Mouse (Mus musculus) liver, adult 2 months (tissue): ENCODE measurements at regions not wholly inside any gene's neighbourhood (a gene's known extent, or its start where the extent isn't known, plus 50 kb on each side); places are given as distances from the start of the nearest gene placed in this dataset.

ENCODE experiments used
- DNase-seq: peaks from one replicate; pipeline ENCODE4 v3.0.0-alpha.2; 2011; ENCODE audit warnings: low read depth, low spot score; ENCODE audit errors: extremely low read depth
- H3K27ac ChIP-seq: fragments of 200-500 bp; replicated peaks from 2 replicates; pipeline ENCODE4 v1.5.1; 2012; ENCODE audit warnings: low read depth, mild to moderate bottlenecking, control low read depth, inconsistent platforms, low read length; ENCODE audit not compliant: insufficient read depth
- H3K27me3 ChIP-seq: fragments of 200-500 bp; 2 replicates; pipeline ENCODE4 v1.6.1; 2012; ENCODE audit warnings: mild to moderate bottlenecking, moderate library complexity, low read length, inconsistent platforms; ENCODE audit not compliant: control insufficient read depth, insufficient read depth
- H3K36me3 ChIP-seq: fragments of 200-500 bp; 2 replicates; pipeline ENCODE4 v1.6.1; 2012; ENCODE audit warnings: low read length, inconsistent platforms; ENCODE audit not compliant: control insufficient read depth, insufficient read depth
- H3K4me1 ChIP-seq: fragments of 200-500 bp; 2 replicates; pipeline ENCODE4 v1.6.1; 2011; ENCODE audit warnings: low read length; ENCODE audit not compliant: control insufficient read depth, insufficient read depth
- H3K4me3 ChIP-seq: fragments of 200-500 bp; 2 replicates; pipeline ENCODE4 v1.5.1; 2011; ENCODE audit warnings: low read depth, mild to moderate bottlenecking, control low read depth, low read length, moderate library complexity; ENCODE audit not compliant: insufficient read depth
- H3K79me2 ChIP-seq: fragments of 200-500 bp; 2 replicates; pipeline ENCODE4 v1.6.1; 2012; ENCODE audit warnings: inconsistent platforms, mild to moderate bottlenecking, low read length, moderate library complexity; ENCODE audit not compliant: control insufficient read depth, insufficient read depth
- H3K9ac ChIP-seq: fragments of 200-500 bp; 2 replicates; pipeline ENCODE4 v1.6.1; 2012; ENCODE audit warnings: low read depth, mild to moderate bottlenecking, control low read depth, inconsistent platforms, low read length
- CTCF ChIP-seq: fragments of 200-500 bp; IDR thresholded peaks from 2 replicates; pipeline ENCODE4 v1.5.1; 2011; ENCODE audit warnings: low read depth, low read length, control low read depth
- POLR2A ChIP-seq: fragments of 200-500 bp; IDR thresholded peaks from 2 replicates; pipeline ENCODE4 v1.6.1; 2011; ENCODE audit warnings: low read length, control low read depth; ENCODE audit not compliant: insufficient read depth; ENCODE audit errors: extremely low read depth
- WGBS: fragments of 180-500 bp; shearing (Covaris S2); methylation state at CpG from one replicate; pipeline ENCODE4 v1.1.7; 2018; 5-methylcytosine and 5-hydroxymethylcytosine counted together

DNA sequence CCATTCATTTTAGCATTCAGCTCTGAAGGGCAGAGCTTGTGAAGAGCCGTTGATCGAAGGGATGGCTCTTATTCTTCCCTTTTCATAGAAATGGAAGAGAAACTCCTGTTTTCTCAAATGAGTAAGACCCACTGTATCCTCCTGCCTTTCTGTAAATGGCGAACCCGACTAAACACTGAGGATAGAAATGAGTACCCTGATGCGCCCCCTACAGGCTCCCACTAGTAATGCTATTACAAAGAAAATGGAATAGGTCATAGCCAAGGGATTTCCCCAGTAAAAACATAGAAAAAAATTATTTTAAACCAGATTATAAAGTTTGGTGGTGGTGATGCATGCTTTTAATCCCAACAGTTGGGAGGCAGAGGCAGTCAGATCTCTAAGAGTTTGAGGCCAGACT lies 162.1 kb downstream of the Etnk1 start:
- WGBS = 74% methylated on average over 5 of the region's 5 CpGs
- TF ChIP-seq POLR2A (no peak), CTCF (no peak)
- DNase-seq = no peak
- Histone ChIP-seq H3K4me1 (no peaks in the 10 kb centered on the region), H3K79me2 (no peaks in the 10 kb centered on the region), H3K9ac (no peak overlapping the region), H3K27me3 (no peaks in the 10 kb centered on the region), H3K36me3 (no peaks in the 10 kb centered on the region), H3K4me3 (no peak overlapping the region), H3K27ac (no peak overlapping the region)

DNA sequence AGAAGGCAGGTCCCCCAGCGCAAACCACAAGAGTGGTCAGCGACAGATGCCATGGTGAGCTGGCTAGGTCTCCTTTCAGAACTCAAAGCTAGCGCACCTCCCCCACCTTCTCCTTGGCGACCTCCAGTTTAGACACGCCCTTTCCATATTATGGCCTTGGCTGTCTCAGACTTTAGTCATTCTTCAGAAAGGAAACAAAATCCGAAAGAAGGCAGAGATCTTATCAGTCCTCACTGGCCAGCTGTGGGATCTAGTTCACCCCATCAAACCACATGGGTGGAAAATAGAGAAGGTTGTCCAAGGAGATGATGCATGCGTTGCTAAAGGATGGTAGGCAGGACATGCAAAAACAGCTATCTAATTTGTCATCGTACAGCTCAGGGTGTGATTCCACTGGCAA lies 166.5 kb downstream of the Etnk1 start:
- 89% methylated on average over 8 of the region's 8 CpGs for WGBS

DNA sequence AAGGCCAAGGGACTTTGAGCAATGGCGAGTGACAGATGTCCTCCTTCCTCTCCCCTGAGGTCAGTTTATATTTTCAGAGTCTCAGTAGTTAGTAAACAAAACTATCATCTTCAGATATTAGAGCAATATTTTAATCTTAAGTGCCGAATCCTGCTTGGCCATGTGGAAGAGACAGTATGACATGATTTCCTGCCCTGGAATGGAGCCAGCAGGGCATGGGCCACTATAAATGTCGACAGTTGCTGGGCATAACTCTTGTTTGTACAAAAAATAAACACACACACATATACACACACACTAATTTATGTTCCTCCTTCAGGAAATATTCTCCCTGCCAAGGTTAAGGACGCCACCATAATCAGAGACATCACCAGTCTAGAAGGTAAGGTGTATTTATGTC lies 169.6 kb downstream of the Etnk1 start:
- WGBS = 53% methylated on average over 4 of the region's 4 CpGs

More for the DNA sequence above, 166.5 kb downstream of the Etnk1 start:
- Histone ChIP-seq H3K36me3 (no peaks in the 10 kb centered on the region), H3K4me3 (no peak overlapping the region), H3K4me1 (peaks cover 4% of the 10 kb centered on the region), H3K27me3 (no peaks in the 10 kb centered on the region), H3K9ac (no peak overlapping the region), H3K79me2 (no peaks in the 10 kb centered on the region), H3K27ac (no peak overlapping the region)
- TF ChIP-seq CTCF = no peak
- no peak for TF ChIP-seq POLR2A
- DNase-seq = no peak

DNA sequence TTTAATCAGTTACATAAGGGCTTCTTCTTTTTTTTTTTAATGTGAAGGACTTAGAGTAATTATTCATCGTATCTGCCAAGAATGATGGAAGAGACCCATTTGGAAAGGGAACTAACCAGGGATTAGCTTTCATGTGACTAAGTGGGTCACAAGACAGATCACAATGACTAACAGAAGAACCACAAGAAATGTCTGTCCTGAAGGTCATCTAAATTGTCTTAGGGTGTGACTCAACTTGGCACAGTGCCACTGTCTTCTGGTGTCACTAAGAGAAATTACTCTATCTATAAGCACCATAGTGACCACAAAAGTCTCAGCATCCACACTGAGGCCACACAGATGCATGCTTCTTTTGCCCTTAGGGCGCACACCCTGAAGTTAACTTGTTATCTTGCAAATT lies 182.0 kb downstream of the Etnk1 start:
- 91% methylated on average over 2 of the region's 2 CpGs for WGBS
- H3K27ac ChIP-seq = no peak overlapping the region
- TF ChIP-seq POLR2A (no peak), CTCF (no peak)
- H3K36me3 ChIP-seq = no peaks in the 10 kb centered on the region
- H3K9ac ChIP-seq = no peak overlapping the region
- no peaks in the 10 kb centered on the region for H3K27me3 ChIP-seq
- peak; percentile 9 for DNase-seq
- no peaks in the 10 kb centered on the region for H3K79me2 ChIP-seq
- no peak overlapping the region for H3K4me3 ChIP-seq
- H3K4me1 ChIP-seq = no peaks in the 10 kb centered on the region

More for the DNA sequence above, 169.6 kb downstream of the Etnk1 start:
- Histone ChIP-seq H3K9ac (no peak overlapping the region), H3K4me3 (no peak overlapping the region), H3K27ac (no peak overlapping the region), H3K36me3 (no peaks in the 10 kb centered on the region), H3K27me3 (no peaks in the 10 kb centered on the region), H3K4me1 (peaks cover 4% of the 10 kb centered on the region), H3K79me2 (no peaks in the 10 kb centered on the region)
- DNase-seq = peak; percentile 22
- TF ChIP-seq CTCF = no peak
- TF ChIP-seq POLR2A = no peak

DNA sequence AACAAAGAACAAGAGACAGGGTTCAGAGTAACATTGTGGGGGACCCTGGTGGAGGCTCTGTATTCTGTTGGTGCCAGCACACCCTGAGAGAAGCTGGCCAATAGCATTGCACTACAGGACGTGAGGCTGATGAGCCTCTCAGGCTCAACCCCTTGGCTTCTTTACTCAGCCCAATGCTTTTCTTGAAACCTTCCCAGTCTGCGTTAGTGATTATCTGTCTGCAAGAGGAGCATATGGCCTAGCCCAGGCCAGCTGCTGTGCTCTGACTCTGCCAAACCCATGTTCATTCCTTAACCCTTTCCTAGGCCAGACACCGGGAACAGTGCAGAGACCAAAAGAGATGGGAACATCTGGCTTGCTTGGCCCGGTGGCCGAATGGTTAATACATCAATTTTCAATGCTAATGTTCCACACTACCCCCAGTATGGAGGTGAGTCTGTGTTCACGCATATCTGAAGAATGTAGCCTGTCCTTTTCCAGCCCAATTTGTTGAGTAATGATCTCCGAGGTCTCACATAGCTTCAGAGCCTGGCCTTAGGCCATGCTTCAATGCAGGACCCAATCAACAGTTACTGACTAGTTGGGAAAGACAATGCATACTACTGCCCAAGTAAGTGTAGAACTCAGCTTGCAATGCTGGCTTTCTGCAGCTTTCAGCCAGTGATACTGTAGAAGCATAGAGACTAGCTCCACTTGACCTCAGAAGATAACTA lies 192.5 kb downstream of the Etnk1 start:
- Histone ChIP-seq H3K36me3 (no peaks in the 10 kb centered on the region), H3K27ac (no peak overlapping the region), H3K27me3 (no peaks in the 10 kb centered on the region), H3K4me1 (no peaks in the 10 kb centered on the region), H3K79me2 (no peaks in the 10 kb centered on the region), H3K9ac (no peak overlapping the region), H3K4me3 (no peak overlapping the region)
- 89% methylated on average over 7 of the region's 7 CpGs for WGBS
- TF ChIP-seq CTCF (no peak), POLR2A (no peak)
- DNase-seq = no peak

DNA sequence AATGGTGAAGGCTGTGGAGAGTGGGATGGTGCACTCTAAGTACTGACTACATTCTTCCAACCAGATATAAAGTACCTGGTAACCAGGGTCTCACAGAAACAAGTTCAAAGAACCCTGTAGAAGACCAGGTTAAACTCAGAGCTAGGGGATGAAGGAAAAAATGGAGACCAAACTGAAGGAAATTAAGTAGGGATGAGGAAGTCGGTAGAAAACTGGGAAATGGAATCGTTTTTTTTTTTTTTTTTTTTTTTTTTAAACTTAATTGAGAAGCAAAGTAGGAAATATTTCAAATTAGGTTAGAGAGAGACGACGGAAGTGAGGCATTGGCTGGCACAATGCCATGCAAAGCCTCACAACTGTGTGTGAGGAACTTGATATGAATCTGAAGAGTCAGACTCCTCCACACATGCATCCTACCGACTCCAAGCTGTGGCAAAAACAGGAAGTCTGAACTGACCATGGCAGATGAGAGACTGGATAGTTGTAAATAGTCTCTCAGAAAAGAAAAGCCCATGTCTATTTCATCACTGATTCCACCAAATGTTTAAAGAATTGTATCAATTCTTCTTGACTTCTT lies 194.2 kb downstream of the Etnk1 start:
- H3K4me3 ChIP-seq = no peak overlapping the region
- H3K79me2 ChIP-seq = no peaks in the 10 kb centered on the region
- H3K36me3 ChIP-seq = no peaks in the 10 kb centered on the region
- H3K27me3 ChIP-seq = no peaks in the 10 kb centered on the region
- peak; percentile 20 for DNase-seq
- H3K27ac ChIP-seq = no peak overlapping the region
- 69% methylated on average over 5 of the region's 5 CpGs for WGBS
- H3K9ac ChIP-seq = no peak overlapping the region
- TF ChIP-seq POLR2A = no peak
- TF ChIP-seq CTCF = no peak
- no peaks in the 10 kb centered on the region for H3K4me1 ChIP-seq
